Mouse (Mus musculus): ENCODE measurements around the gene Catsperz.

DNA sequence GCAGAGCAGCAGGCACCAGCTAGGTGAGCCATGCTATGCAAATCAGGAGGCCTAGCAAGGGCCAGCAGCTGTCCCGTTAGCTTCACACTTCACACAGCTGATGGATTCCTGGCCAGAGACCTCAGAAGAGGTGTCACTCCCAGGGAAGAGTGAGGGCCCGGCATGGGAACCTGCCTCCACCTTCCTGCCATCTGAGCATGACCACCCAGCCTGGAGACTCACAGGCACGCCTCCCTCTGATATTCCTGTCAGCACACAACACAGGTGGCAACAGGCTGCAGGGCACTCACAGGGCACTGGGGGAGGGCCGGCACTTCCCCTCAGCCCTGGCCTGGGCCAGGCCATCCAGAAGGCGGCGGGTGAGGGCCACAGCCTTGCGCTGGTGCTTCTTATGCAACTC lies 30.2 kb upstream of the Catsperz start:
- TF ChIP-seq GATA1 (IDR thresholded peaks at IDR 0.05; ENCODE audit: low read length) = no peak
- TF ChIP-seq TAL1 (IDR thresholded peaks at IDR 0.05; ENCODE audit: low read length) = no peak

Measured in erythroblast, embryonic 14.5 days (primary cell).